Mouse (Mus musculus): ENCODE results near the gene Ano1. TPM values are rescaled to one million over a fixed set of nuclear protein-coding genes. Genes with fewer than 3 reads are reported as not detected.

Gene Ano1
- total RNA-seq, 1 experiment = 9.1 TPM

- Histone ChIP-seq H3K36me3 (ENCODE audit: control insufficient read depth, insufficient read depth, low read length, poor library complexity, severe bottlenecking) (no peaks in the 10 kb centered on the region), H3K4me3 (ENCODE audit: insufficient read depth in 1 of 2, low read depth in 1 of 2, low read length in 2 of 2, poor library complexity in 1 of 2, severe bottlenecking in 1 of 2) (no peak overlapping the region), H3K9me3 (ENCODE audit: control insufficient read depth, insufficient read depth, low read depth, low read length) (no peaks in the 10 kb centered on the region), H3K4me1 (ENCODE audit: control insufficient read depth in 2 of 2, insufficient read depth in 2 of 2, low read length in 2 of 2, poor library complexity in 1 of 2) (no peaks in the 10 kb centered on the region), H3K9ac (ENCODE audit: insufficient read depth, low read depth, low read length, poor library complexity, severe bottlenecking) (no peak overlapping the region), H3K27ac (ENCODE audit: insufficient read depth, low read depth, low read length, poor library complexity, severe bottlenecking) (no peak overlapping the region)
- TF ChIP-seq MAFK (IDR thresholded peaks at IDR 0.05; ENCODE audit: insufficient read depth, low read depth, low read length) = no peak
- TF ChIP-seq HCFC1 (IDR thresholded peaks at IDR 0.05; ENCODE audit: borderline replicate concordance, insufficient read depth, low read length) = peak; percentile 63; the same call in 1 of the 2 replicates
- no peak for TF ChIP-seq ZNF384 (IDR thresholded peaks at IDR 0.05; ENCODE audit: low read depth, low read length)
- TF ChIP-seq ZC3H11A (IDR thresholded peaks at IDR 0.05; ENCODE audit: borderline replicate concordance, low read depth, low read length) = peak; percentile 1; the same call in 1 of the 2 replicates
- TF ChIP-seq CHD2 (IDR thresholded peaks at IDR 0.05; ENCODE audit: low read depth, low read length) = no peak
- in situ Hi-C loops (cut with MboI; ENCODE audit: low sequenced_read_pairs in 2 of 2, unreplicated experiment in 2 of 2) = no loop called here
- DNase-seq (ENCODE audit: low read depth, low spot score) = peak; percentile 51
Measured at GRCm38 (mm10) chr7:144696764-144697704, 54.7 kb downstream of the Ano1 start.

DNA sequence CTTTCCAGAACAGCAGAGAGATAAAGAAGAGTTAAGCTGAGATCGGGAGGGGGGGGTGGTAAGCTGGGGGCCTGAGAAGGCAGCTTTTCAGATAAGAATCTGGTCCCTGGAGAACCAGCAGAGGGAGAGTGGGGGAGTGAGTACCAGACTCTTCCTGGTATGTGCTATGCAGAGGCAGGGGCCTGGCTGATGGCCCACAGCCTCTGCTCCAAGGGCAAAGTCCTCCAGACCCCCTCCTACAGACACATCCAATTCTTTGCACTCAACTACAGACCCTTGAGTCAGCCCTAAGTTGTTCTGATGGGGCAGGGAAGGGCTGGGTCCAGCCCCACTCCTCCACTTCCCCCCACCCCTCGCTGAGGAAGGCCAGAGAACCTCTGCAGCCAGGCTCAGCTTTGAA lies 61.9 kb downstream of the Ano1 start:
- TF ChIP-seq CHD2 (IDR thresholded peaks at IDR 0.05; ENCODE audit: low read depth, low read length) = no peak
- no peak for TF ChIP-seq ZNF384 (IDR thresholded peaks at IDR 0.05; ENCODE audit: low read depth, low read length)
- no peak for TF ChIP-seq MAFK (IDR thresholded peaks at IDR 0.05; ENCODE audit: insufficient read depth, low read depth, low read length)
- TF ChIP-seq HCFC1 (IDR thresholded peaks at IDR 0.05; ENCODE audit: borderline replicate concordance, insufficient read depth, low read length) = no peak
- no peak for TF ChIP-seq ZC3H11A (IDR thresholded peaks at IDR 0.05; ENCODE audit: borderline replicate concordance, low read depth, low read length)
- Histone ChIP-seq H3K27ac (ENCODE audit: insufficient read depth, low read depth, low read length, poor library complexity, severe bottlenecking) (no peak overlapping the region), H3K9me3 (ENCODE audit: control insufficient read depth, insufficient read depth, low read depth, low read length) (no peaks in the 10 kb centered on the region), H3K4me3 (ENCODE audit: insufficient read depth in 1 of 2, low read depth in 1 of 2, low read length in 2 of 2, poor library complexity in 1 of 2, severe bottlenecking in 1 of 2) (no peak overlapping the region), H3K36me3 (ENCODE audit: control insufficient read depth, insufficient read depth, low read length, poor library complexity, severe bottlenecking) (no peaks in the 10 kb centered on the region), H3K9ac (ENCODE audit: insufficient read depth, low read depth, low read length, poor library complexity, severe bottlenecking) (no peak overlapping the region), H3K4me1 (ENCODE audit: control insufficient read depth in 2 of 2, insufficient read depth in 2 of 2, low read length in 2 of 2, poor library complexity in 1 of 2) (no peaks in the 10 kb centered on the region)
- DNase-seq (ENCODE audit: low read depth, low spot score) = no peak
- in situ Hi-C loops (cut with MboI; ENCODE audit: low sequenced_read_pairs in 2 of 2, unreplicated experiment in 2 of 2) = no loop called here

DNA sequence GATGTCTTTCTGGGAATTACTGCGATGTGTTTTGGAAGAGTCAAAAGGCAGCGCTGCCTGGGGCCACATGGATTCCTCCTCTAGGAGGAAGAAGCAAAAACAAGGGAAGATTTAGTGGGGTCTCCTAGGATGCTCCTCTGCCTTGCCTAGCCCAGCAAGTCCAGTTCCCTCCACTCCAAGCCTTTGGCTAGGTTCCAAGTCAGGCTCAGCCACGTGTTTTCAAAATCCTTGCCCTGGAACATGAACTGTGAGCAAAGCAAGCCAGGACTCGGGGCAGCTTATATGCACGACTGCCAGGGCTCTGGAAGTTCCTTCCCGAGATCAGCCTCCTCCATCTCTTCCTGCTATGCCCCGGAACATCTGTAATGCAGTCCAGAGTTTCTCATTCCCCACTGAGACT lies 62.6 kb downstream of the Ano1 start:
- H3K4me1 ChIP-seq (ENCODE audit: control insufficient read depth in 2 of 2, insufficient read depth in 2 of 2, low read length in 2 of 2, poor library complexity in 1 of 2) = no peaks in the 10 kb centered on the region
- H3K9ac ChIP-seq (ENCODE audit: insufficient read depth, low read depth, low read length, poor library complexity, severe bottlenecking) = no peak overlapping the region
- DNase-seq (ENCODE audit: low read depth, low spot score) = no peak
- no peak overlapping the region for H3K4me3 ChIP-seq (ENCODE audit: insufficient read depth in 1 of 2, low read depth in 1 of 2, low read length in 2 of 2, poor library complexity in 1 of 2, severe bottlenecking in 1 of 2)
- no peaks in the 10 kb centered on the region for H3K9me3 ChIP-seq (ENCODE audit: control insufficient read depth, insufficient read depth, low read depth, low read length)
- in situ Hi-C loops (cut with MboI; ENCODE audit: low sequenced_read_pairs in 2 of 2, unreplicated experiment in 2 of 2) = no loop called here
- no peak overlapping the region for H3K27ac ChIP-seq (ENCODE audit: insufficient read depth, low read depth, low read length, poor library complexity, severe bottlenecking)
- TF ChIP-seq ZC3H11A (IDR thresholded peaks at IDR 0.05; ENCODE audit: borderline replicate concordance, low read depth, low read length) (no peak), CHD2 (IDR thresholded peaks at IDR 0.05; ENCODE audit: low read depth, low read length) (no peak), HCFC1 (IDR thresholded peaks at IDR 0.05; ENCODE audit: borderline replicate concordance, insufficient read depth, low read length) (no peak), ZNF384 (IDR thresholded peaks at IDR 0.05; ENCODE audit: low read depth, low read length) (no peak), MAFK (IDR thresholded peaks at IDR 0.05; ENCODE audit: insufficient read depth, low read depth, low read length) (no peak)
- no peaks in the 10 kb centered on the region for H3K36me3 ChIP-seq (ENCODE audit: control insufficient read depth, insufficient read depth, low read length, poor library complexity, severe bottlenecking)

DNA sequence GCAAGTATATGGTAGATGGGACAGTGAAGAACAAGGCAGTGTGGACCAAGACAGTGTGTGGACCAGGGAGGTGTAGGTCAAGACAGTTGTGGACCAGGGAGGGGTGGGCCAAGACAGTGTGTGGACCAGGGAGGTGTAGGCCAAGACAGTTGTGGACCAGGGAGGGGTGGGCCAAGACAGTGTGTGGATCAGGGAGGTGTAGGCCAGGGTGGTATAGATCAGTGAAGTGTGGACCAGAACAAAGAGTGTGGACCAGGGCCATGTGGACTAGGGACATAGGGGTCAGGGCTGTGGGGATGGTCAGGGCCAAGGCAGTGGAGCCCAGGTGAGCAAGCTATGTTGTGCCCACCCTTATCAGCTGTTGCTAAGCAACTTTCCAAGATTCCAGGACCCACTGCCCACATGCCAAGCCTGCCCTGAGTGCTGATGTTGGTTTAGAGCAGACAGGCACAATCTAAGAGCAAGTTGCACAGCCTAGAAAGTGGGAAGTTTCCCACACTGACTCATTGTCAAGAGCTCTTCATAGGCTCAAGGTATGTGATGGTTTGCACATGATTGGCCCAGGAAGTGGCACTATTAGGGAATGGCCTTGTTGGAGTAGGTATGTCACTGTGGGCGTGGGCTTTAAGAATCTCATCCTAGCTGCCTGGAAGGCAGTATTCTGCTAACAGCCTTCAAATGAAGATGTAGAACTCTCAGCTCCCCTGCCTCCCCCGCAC lies 64.0 kb downstream of the Ano1 start:
- Histone ChIP-seq H3K9ac (ENCODE audit: insufficient read depth, low read depth, low read length, poor library complexity, severe bottlenecking) (no peak overlapping the region), H3K36me3 (ENCODE audit: control insufficient read depth, insufficient read depth, low read length, poor library complexity, severe bottlenecking) (no peaks in the 10 kb centered on the region), H3K4me1 (ENCODE audit: control insufficient read depth in 2 of 2, insufficient read depth in 2 of 2, low read length in 2 of 2, poor library complexity in 1 of 2) (no peaks in the 10 kb centered on the region), H3K27ac (ENCODE audit: insufficient read depth, low read depth, low read length, poor library complexity, severe bottlenecking) (peak overlapping the region; percentile 16; the same call in 1 of the 2 replicates), H3K9me3 (ENCODE audit: control insufficient read depth, insufficient read depth, low read depth, low read length) (no peaks in the 10 kb centered on the region), H3K4me3 (ENCODE audit: insufficient read depth in 1 of 2, low read depth in 1 of 2, low read length in 2 of 2, poor library complexity in 1 of 2, severe bottlenecking in 1 of 2) (no peak overlapping the region)
- TF ChIP-seq MAFK (IDR thresholded peaks at IDR 0.05; ENCODE audit: insufficient read depth, low read depth, low read length) (no peak), ZC3H11A (IDR thresholded peaks at IDR 0.05; ENCODE audit: borderline replicate concordance, low read depth, low read length) (no peak), HCFC1 (IDR thresholded peaks at IDR 0.05; ENCODE audit: borderline replicate concordance, insufficient read depth, low read length) (no peak), CHD2 (IDR thresholded peaks at IDR 0.05; ENCODE audit: low read depth, low read length) (no peak), ZNF384 (IDR thresholded peaks at IDR 0.05; ENCODE audit: low read depth, low read length) (no peak)
- in situ Hi-C loops (cut with MboI; ENCODE audit: low sequenced_read_pairs in 2 of 2, unreplicated experiment in 2 of 2) = no loop called here
- DNase-seq (ENCODE audit: low read depth, low spot score) = no peak
